Mouse (Mus musculus): ENCODE measurements around the gene Gm20388.
A peak's percentile ranks its signal among the peaks of the same experiment; 100 is the strongest.

Gm20388 gene

GRCm38 (mm10) chr8:122192771-122193170, 2282.1 kb downstream of the Gm20388 start:
- no peak for DNase-seq (ENCODE audit: low spot score)

GRCm38 (mm10) chr8:122193521-122193920, 2282.9 kb downstream of the Gm20388 start:
- DNase-seq (ENCODE audit: low spot score), result no peak

DNA sequence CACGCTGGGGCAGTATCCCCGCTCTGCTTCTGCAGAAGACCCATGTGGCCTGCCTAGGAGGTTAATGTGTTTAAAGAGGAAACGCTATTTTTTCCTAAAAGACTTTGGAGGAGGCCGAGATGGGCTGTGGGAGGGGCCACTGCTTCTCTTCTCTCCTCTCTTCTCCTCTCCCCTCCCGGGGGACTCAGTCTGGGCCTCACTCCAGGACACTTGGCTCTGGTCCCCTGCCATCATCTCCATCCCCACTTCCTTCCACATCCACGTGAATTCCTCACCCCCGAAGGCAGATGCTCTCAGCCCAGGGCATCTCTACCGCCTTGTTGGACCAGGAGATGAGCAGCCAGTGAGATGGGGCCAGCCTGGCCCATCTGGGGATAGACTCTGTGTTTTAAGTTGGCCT, 2283.8 kb downstream of the Gm20388 start:
- peak; percentile 64 for DNase-seq (ENCODE audit: low spot score)

GRCm38 (mm10) chr8:122197342-122197741, 2286.7 kb downstream of the Gm20388 start:
- DNase-seq (ENCODE audit: low spot score), result no peak

GRCm38 (mm10) chr8:122198378-122199025, 2287.9 kb downstream of the Gm20388 start:
- no peak for DNase-seq (ENCODE audit: low spot score)

DNA sequence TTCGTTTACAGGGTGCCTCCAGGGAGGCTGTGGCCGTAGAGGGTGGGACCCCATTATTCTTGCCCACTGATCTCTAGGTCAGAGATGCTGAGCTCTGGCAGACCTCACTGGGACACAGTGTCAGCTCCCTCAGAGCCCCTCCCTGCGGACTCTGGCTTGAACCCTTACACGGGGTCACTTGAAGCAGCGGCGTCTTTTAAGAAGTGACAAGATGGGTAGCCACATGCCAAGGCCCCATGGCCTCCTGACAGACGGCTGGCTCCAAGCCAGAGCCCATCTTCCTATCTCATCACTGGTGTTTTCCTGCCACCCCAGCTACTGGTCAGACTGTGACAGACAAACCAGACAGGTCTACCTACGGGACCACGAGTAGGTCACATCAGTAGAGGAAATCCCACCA, 2288.6 kb downstream of the Gm20388 start:
- DNase-seq (ENCODE audit: low spot score), result no peak

DNA sequence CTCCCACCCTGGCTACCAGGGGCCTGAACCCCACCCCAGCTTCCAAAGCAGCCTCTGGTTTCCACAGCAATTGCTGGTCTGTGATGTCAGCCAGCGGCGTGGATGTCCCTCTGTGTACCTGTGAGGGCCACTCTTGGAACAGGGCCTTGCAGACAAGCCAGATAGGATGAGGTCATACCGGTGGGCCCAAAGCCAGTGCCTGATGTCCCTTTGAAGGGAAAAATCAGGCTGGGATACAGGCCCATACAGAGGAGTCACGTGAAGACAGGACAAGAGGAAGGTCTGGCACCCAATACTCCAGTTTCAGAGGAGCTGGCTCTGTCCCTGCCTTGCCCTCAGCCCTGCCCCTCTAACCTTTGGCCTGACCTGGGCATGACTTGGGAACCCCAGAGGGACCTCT, 2289.2 kb downstream of the Gm20388 start:
- DNase-seq (ENCODE audit: low spot score), result no peak

- no peak for DNase-seq (ENCODE audit: low spot score)
Observed at GRCm38 (mm10) chr8:122211591-122211990, 2300.9 kb downstream of the Gm20388 start.

DNA sequence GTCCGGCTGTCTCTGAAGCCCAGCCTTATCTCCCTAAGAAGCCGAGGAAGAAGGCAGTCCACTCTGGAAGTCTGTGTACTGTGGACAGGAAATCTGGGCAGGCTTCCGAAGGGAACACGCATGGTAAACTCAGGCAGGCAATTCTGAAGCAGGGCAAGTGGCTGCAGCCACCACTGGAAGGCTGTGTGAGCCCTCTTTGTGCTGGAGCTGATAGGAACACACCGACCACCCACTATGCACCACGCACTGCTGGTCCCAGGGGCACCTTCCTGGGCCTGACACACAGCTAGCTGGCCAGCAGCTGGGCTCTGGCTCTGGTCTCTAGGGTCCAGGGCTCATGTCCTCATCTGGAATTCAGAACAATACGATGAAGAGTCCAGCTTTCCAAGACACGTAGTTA, 2305.0 kb downstream of the Gm20388 start:
- no peak for DNase-seq (ENCODE audit: low spot score)

DNA sequence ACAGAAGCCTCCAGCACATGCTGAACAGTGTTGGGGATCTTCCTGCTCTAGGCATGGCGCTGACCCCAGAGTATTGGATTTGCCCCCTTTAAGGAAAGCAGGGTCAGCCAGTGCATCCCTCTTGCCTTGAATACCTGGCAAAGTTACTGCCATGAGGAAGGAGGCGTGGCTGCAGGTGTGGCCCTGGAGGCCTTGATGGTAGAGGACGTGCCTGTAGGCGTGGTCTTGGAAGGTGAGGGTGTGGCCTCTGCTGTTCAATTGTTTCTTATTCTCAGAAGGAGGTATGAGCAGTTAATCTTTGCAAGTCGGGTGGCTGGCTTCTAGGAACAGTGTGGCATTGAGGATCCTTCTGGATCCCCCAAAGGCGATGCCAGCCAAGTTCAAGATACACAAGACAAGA, 2305.8 kb downstream of the Gm20388 start:
- no peak for DNase-seq (ENCODE audit: low spot score)

DNA sequence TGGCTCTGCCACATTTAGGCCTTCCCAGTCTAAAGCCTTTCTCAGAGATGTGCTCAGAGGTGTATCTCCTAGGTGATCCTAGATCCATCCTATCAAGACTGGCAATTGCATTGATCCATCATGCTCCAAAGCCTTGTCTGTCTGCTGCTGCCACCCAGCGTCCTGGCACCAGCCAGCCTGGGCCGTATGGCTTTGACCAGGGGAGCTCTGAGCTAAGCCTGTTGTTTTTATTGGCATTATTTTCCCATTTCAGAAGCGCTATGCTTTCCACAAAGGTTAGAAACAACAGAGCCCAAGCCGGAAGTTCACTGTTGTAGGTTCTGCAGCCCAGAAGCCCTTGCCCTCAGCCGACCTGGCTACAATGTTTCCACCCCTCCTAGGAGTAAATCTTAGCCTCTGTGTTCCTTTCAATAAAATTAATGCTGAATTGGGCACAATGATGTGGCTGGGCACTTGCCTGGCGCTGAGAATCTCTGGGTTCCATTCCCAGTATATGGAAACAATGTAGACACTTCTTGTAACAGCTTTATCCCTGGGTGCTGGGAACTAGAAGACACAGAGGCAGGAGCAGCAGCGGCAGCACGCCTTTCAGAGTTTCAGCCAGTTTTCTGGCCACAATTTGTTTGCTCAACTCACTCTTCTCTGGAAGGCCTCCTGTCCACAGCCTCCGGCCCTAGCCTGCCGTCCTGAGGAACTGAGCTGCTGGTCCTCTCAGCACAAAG, 2307.0 kb downstream of the Gm20388 start:
- no peak for DNase-seq (ENCODE audit: low spot score)

GRCm38 (mm10) chr8:122223976-122224649, 2313.5 kb downstream of the Gm20388 start:
- DNase-seq (ENCODE audit: low spot score), result no peak

- no peak for DNase-seq (ENCODE audit: low spot score)
Observed at GRCm38 (mm10) chr8:122224650-122225022, 2314.0 kb downstream of the Gm20388 start.

DNA sequence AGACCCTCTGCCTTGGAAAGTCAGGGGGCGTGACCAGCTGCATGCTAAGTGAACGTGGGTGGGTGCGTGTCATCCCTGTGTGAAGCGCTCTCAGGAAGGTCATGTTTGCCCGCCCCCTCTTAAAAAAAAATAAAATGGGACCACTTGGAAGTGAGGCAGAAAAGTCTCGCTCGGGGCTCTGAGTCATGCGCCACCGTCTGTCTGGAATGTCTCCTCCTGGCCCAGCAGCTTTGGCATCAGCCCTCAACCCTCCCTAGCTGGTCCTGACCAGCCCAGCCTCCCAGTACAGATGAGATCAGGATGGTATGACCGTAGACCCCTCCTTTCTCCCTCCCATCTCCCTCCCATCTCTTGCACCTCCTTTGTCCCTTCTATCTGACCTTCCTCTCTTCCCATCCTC, 2314.8 kb downstream of the Gm20388 start:
- DNase-seq (ENCODE audit: low spot score), result no peak

DNA sequence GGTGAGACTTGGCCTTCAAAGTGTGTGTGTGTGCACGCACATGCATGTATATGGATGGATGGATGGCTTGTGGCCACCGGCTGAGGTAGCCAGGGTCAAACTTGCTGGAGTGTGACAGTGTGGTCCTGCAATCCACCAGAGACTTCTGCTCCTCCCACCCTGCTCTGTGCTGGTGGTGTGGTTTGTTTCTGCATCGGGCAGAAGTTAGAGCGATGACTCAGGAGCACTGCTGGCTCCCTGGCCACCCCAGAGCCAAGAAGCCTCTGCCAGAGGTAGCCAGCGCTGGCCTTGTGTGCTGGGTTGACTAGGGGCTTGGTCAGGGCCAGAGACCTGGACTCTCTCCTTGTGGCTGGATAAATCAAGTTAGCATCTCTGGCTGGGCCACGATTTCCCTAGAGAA, 2316.7 kb downstream of the Gm20388 start:
- DNase-seq (ENCODE audit: low spot score), result no peak

- DNase-seq (ENCODE audit: low spot score), result no peak
Observed at GRCm38 (mm10) chr8:122228792-122229575, 2318.3 kb downstream of the Gm20388 start.

DNA sequence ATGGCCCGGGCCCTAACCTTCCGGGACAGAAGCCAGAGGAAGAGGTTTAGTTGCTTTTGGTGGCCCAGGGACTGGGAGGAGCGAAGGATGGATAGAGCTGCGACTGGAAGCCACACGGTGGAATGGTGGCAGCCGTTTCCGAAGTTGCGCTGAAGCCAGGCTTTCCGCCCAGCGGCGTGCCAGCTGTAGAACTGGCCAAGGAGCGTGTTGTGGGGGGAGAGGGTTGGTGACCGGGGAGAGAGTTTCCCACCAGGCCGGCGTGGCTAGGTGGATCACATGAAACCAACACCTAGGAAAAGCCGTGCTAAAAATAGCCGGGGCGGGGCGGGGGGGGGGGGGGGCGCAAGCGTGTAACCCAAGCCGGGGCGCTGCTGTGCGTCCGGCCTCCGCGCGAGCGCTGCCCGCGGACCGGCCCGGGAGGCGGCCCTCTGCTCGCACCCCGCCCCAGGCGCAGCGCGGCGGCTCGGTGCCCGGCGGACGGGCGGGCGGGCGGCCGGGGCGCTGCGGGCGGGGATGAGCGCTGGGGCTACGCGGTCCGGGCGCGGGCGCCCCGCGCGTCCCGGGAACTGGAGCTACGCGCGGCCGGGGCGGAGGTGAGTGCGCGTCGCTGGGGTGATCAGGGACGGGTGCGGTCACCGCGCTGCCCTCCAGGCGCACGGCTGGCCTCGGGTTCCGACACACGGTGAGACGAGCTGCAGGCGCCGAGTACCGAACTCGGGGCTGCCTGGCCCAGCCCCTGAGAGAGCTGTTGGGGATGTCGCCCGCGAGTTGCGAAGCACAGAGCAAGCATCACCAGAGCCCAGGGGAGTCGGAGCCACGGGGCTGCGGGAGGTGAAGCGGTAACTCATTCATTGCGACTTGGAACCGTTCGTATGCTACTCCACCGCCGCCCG, 2319.4 kb downstream of the Gm20388 start:
- no peak for DNase-seq (ENCODE audit: low spot score)

GRCm38 (mm10) chr8:122230712-122231337, 2320.2 kb downstream of the Gm20388 start:
- DNase-seq (ENCODE audit: low spot score), result peak; percentile 66

DNA sequence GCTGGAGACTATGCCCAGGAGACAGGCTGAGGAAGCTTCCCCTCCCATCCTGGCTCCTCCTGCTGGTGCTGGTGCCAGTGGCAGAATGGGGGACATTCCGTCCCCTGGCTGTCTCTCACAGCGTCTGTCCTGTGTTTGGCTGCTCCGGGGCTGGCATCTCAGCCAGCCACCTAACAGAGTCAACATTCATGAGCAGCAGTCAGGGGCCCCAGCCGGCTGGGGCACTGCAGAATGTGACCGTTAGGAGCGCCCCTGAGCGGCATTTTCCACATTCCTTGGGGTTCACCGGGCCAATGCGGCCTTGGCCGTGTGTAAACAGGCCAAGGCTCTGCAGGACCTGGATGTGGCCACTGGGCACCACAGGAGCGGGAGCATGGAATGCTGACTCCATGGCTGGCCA, 2323.4 kb downstream of the Gm20388 start:
- no peak for DNase-seq (ENCODE audit: low spot score)

DNA sequence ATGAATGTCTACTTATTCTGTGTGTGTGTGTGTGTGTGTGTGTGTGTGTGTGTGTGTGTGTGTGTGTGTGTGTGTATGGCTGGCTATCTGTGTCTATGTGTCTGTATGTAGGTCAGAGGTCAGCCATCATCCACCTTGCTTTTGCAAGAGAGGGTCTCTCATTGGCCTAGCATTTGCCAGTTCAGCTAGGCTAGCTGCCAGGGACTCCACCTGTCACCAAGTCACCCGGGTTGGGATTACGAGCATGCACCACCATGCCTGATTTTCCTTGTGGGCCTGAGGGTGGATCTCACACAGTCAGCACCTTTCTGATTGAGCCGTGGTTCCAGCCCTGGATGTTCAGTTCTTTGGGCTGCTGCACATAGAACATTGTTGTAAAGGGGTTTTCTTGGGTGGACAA, 2325.9 kb downstream of the Gm20388 start:
- no peak for DNase-seq (ENCODE audit: low spot score)

DNA sequence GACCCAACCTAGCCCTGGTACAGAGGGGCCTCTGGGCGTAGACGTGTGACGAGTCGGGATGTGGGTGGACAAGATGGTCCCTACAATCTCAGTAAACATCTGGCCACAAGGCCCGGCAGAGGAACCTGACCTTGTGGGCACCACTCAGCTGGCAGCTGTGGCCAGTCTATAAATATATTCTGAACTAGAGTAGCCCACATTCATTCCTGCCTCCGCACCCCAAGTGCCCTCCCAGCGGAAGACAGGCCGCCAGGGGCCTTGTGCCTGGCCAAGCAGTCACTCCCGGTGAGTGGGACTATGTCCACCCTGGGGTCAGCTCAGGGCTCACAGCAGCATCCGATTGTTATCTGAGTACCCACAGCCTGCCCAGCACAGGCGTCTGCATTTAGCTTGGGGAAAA, 2327.6 kb downstream of the Gm20388 start:
- no peak for DNase-seq (ENCODE audit: low spot score)

Measured in ovary, postnatal 14 days (tissue).